Mouse (Mus musculus) forebrain, embryonic 13.5 days (tissue): ENCODE data around the gene Med27. TPM values are rescaled to one million over a fixed set of nuclear protein-coding genes. Genes with fewer than 3 reads are reported as not detected.

Experiments
- ATAC-seq: fragments of 200-750 bp; cut with Nextera tagmentation; 2 replicates; pipeline ENCODE4 v1.8.0; 2017
- H3K27ac ChIP-seq: fragments of 300-500 bp; sonication (generic); 2 replicates; pipeline ENCODE4 v1.5.1; 2015; ENCODE audit warnings: inconsistent platforms, mild to moderate bottlenecking, moderate library complexity
- H3K27me3 ChIP-seq: fragments of 300-500 bp; sonication (generic); 2 replicates; pipeline ENCODE4 v1.6.1; 2015; ENCODE audit warnings: mild to moderate bottlenecking, inconsistent platforms
- H3K36me3 ChIP-seq: fragments of 300-500 bp; sonication (generic); 2 replicates; pipeline ENCODE4 v1.6.1; 2015; ENCODE audit warnings: mild to moderate bottlenecking, inconsistent platforms; ENCODE audit not compliant: poor library complexity, severe bottlenecking
- H3K4me1 ChIP-seq: fragments of 300-500 bp; sonication (generic); 2 replicates; pipeline ENCODE4 v1.6.1; 2015; ENCODE audit warnings: inconsistent platforms
- H3K4me2 ChIP-seq: fragments of 300-500 bp; sonication (generic); 2 replicates; pipeline ENCODE4 v1.6.1; 2015; ENCODE audit warnings: inconsistent platforms, mild to moderate bottlenecking, moderate library complexity
- H3K4me3 ChIP-seq: fragments of 300-500 bp; sonication (generic); 2 replicates; pipeline ENCODE4 v1.5.1; 2015; ENCODE audit warnings: mild to moderate bottlenecking, inconsistent platforms
- H3K9ac ChIP-seq: fragments of 300-500 bp; sonication (generic); 2 replicates; pipeline ENCODE4 v1.6.1; 2015; ENCODE audit warnings: mild to moderate bottlenecking, inconsistent platforms
- H3K9me3 ChIP-seq: fragments of 300-500 bp; sonication (generic); replicated peaks from 2 replicates; pipeline ENCODE4 v1.6.1; 2016; ENCODE audit warnings: inconsistent platforms
- WGBS: fragments of 180-500 bp; shearing (Covaris S2); methylation state at CpG from one replicate; pipeline ENCODE4 v1.1.7; 2015; 5-methylcytosine and 5-hydroxymethylcytosine counted together
- polyA plus RNA-seq: library from polyadenylated mRNA; unstranded; fragments of >200 nt; fragmentation: Nextera tagmentation; extraction: Ambion mirVana; gene quantifications from 2 replicates; pipeline ENCODE4 v1.2.1, GENCODE M21; 2015

Med27 gene
- polyA plus RNA-seq, 1 experiment from 2014 or later = 100 TPM

- no peak for ATAC-seq
- H3K36me3 ChIP-seq = no peaks in the 10 kb centered on the region
- no peaks in the 10 kb centered on the region for H3K9me3 ChIP-seq
- no peak overlapping the region for H3K4me3 ChIP-seq
- no peak overlapping the region for H3K9ac ChIP-seq
- no peak overlapping the region for H3K4me2 ChIP-seq
- no peak overlapping the region for H3K27ac ChIP-seq
- H3K4me1 ChIP-seq = peaks cover 38% of the 10 kb centered on the region
- WGBS = 92% methylated on average over 6 of the region's 6 CpGs
- no peaks in the 10 kb centered on the region for H3K27me3 ChIP-seq
Measured at GRCm38 (mm10) chr2:29463039-29463585, 116.5 kb downstream of the Med27 start.

- ATAC-seq = peak; percentile 79
- H3K9ac ChIP-seq = no peak overlapping the region
- 19% methylated on average over 9 of the region's 9 CpGs for WGBS
Measured at GRCm38 (mm10) chr2:29464851-29465648, 118.4 kb downstream of the Med27 start.

GRCm38 (mm10) chr2:29465649-29466137 is 119.1 kb downstream of the Med27 start:
- H3K4me2 ChIP-seq = 0 out of 2 replicates have a peak overlapping the region, but pooled peaks have one; percentile 37
- peak; percentile 65 for ATAC-seq
- peaks cover 64% of the 10 kb centered on the region for H3K4me1 ChIP-seq

More at GRCm38 (mm10) chr2:29464851-29465648, 118.4 kb downstream of the Med27 start:
- H3K27me3 ChIP-seq = no peaks in the 10 kb centered on the region
- H3K9me3 ChIP-seq = no peaks in the 10 kb centered on the region
- H3K4me3 ChIP-seq = no peak overlapping the region
- H3K36me3 ChIP-seq = no peaks in the 10 kb centered on the region
- peaks cover 57% of the 10 kb centered on the region for H3K4me1 ChIP-seq
- peak overlapping the region; percentile 37; the same call in 1 of the 2 replicates for H3K4me2 ChIP-seq
- peak overlapping the region; percentile 93 for H3K27ac ChIP-seq

GRCm38 (mm10) chr2:29466396-29466795 is 119.8 kb downstream of the Med27 start:
- no peak for ATAC-seq
- Histone ChIP-seq H3K36me3 (no peaks in the 10 kb centered on the region), H3K4me3 (no peak overlapping the region), H3K27me3 (no peaks in the 10 kb centered on the region), H3K9me3 (no peaks in the 10 kb centered on the region), H3K4me2 (no peak overlapping the region), H3K4me1 (peaks cover 66% of the 10 kb centered on the region), H3K9ac (no peak overlapping the region; the same call in 1 of the 2 replicates), H3K27ac (peak overlapping the region; percentile 93)
- WGBS = 69% methylated on average over 4 of the region's 4 CpGs

More at GRCm38 (mm10) chr2:29465649-29466137, 119.1 kb downstream of the Med27 start:
- Histone ChIP-seq H3K27ac (peak overlapping the region; percentile 93), H3K9me3 (no peaks in the 10 kb centered on the region), H3K36me3 (no peaks in the 10 kb centered on the region), H3K27me3 (no peaks in the 10 kb centered on the region), H3K9ac (no peak overlapping the region; the same call in 1 of the 2 replicates), H3K4me3 (no peak overlapping the region)
- 9% methylated on average over 3 of the region's 3 CpGs for WGBS

- peak; percentile 80 for ATAC-seq
- H3K4me2 ChIP-seq = no peak overlapping the region
- peak overlapping the region; percentile 79 for H3K27ac ChIP-seq
- H3K9ac ChIP-seq = no peak overlapping the region
- H3K36me3 ChIP-seq = no peaks in the 10 kb centered on the region
- H3K4me1 ChIP-seq = peaks cover 66% of the 10 kb centered on the region
- H3K9me3 ChIP-seq = no peaks in the 10 kb centered on the region
- 51% methylated on average over 15 of the region's 15 CpGs for WGBS
- H3K27me3 ChIP-seq = no peaks in the 10 kb centered on the region
- no peak overlapping the region for H3K4me3 ChIP-seq
Measured at GRCm38 (mm10) chr2:29468517-29468936, 121.9 kb downstream of the Med27 start.

- Histone ChIP-seq H3K9me3 (no peaks in the 10 kb centered on the region), H3K36me3 (no peaks in the 10 kb centered on the region), H3K4me2 (no peak overlapping the region), H3K27me3 (no peaks in the 10 kb centered on the region), H3K4me3 (no peak overlapping the region), H3K27ac (no peak overlapping the region), H3K9ac (no peak overlapping the region), H3K4me1 (peaks cover 34% of the 10 kb centered on the region)
- 68% methylated on average over 4 of the region's 4 CpGs for WGBS
- ATAC-seq = no peak
Measured at GRCm38 (mm10) chr2:29472952-29473437, 126.4 kb downstream of the Med27 start.

GRCm38 (mm10) chr2:29473907-29474306 is 127.3 kb downstream of the Med27 start:
- no peak overlapping the region for H3K4me3 ChIP-seq
- H3K9ac ChIP-seq = no peak overlapping the region
- WGBS = 60% methylated on average over 2 of the region's 2 CpGs
- no peak overlapping the region for H3K27ac ChIP-seq
- no peak for ATAC-seq
- H3K9me3 ChIP-seq = no peaks in the 10 kb centered on the region
- H3K4me2 ChIP-seq = no peak overlapping the region
- no peaks in the 10 kb centered on the region for H3K27me3 ChIP-seq
- H3K36me3 ChIP-seq = no peaks in the 10 kb centered on the region
- peaks cover 24% of the 10 kb centered on the region for H3K4me1 ChIP-seq

GRCm38 (mm10) chr2:29476702-29477101 is 130.1 kb downstream of the Med27 start:
- Histone ChIP-seq H3K9me3 (no peaks in the 10 kb centered on the region), H3K36me3 (no peaks in the 10 kb centered on the region), H3K27me3 (no peaks in the 10 kb centered on the region), H3K4me1 (peaks cover 12% of the 10 kb centered on the region), H3K9ac (no peak overlapping the region), H3K4me2 (no peak overlapping the region), H3K27ac (no peak overlapping the region), H3K4me3 (no peak overlapping the region)
- 96% methylated on average over 1 of the region's 1 CpGs for WGBS
- no peak for ATAC-seq

GRCm38 (mm10) chr2:29481856-29482255 is 135.2 kb downstream of the Med27 start:
- ATAC-seq = peak; percentile 36; the same call in 1 of the 2 replicates
- Histone ChIP-seq H3K27me3 (peaks cover 18% of the 10 kb centered on the region), H3K27ac (no peak overlapping the region), H3K4me1 (peaks cover 52% of the 10 kb centered on the region), H3K4me3 (no peak overlapping the region), H3K9ac (no peak overlapping the region), H3K9me3 (no peaks in the 10 kb centered on the region), H3K36me3 (no peaks in the 10 kb centered on the region), H3K4me2 (no peak overlapping the region)
- 36% methylated on average over 8 of the region's 8 CpGs for WGBS

- H3K27ac ChIP-seq = no peak overlapping the region
- peaks cover 18% of the 10 kb centered on the region for H3K27me3 ChIP-seq
- no peak for ATAC-seq
- H3K4me2 ChIP-seq = no peak overlapping the region
- H3K4me1 ChIP-seq = peaks cover 64% of the 10 kb centered on the region
- WGBS = 45% methylated on average over 9 of the region's 9 CpGs
- H3K4me3 ChIP-seq = no peak overlapping the region
- no peaks in the 10 kb centered on the region for H3K9me3 ChIP-seq
- no peaks in the 10 kb centered on the region for H3K36me3 ChIP-seq
- no peak overlapping the region for H3K9ac ChIP-seq
Measured at GRCm38 (mm10) chr2:29482979-29483718, 136.5 kb downstream of the Med27 start.

GRCm38 (mm10) chr2:29485519-29485918 is 138.9 kb downstream of the Med27 start:
- Histone ChIP-seq H3K4me3 (no peak overlapping the region), H3K9me3 (no peaks in the 10 kb centered on the region), H3K4me2 (no peak overlapping the region), H3K27ac (no peak overlapping the region), H3K9ac (no peak overlapping the region), H3K4me1 (peaks cover 76% of the 10 kb centered on the region), H3K36me3 (no peaks in the 10 kb centered on the region), H3K27me3 (peaks cover 22% of the 10 kb centered on the region)
- no peak for ATAC-seq
- WGBS = 81% methylated on average over 2 of the region's 2 CpGs
